Mouse (Mus musculus): ENCODE data around the gene Vipr1. TPM values are rescaled to one million over a fixed set of nuclear protein-coding genes. Genes with fewer than 3 reads are reported as not detected.

Gene Vipr1
- polyA plus RNA-seq, 1 experiment, result not detected

GRCm38 (mm10) chr9:121718070-121718705 is 75.7 kb downstream of the Vipr1 start:
- Histone ChIP-seq H3K36me3 (ENCODE audit: control insufficient read depth) (peaks cover 19% of the 10 kb centered on the region), H3K4me3 (replicated peaks) (peak overlapping the region; percentile 72), H3K9me3 (ENCODE audit: control insufficient read depth, low read length) (peaks cover 2% of the 10 kb centered on the region; the same call in 1 of the 2 replicates), H3K27me3 (ENCODE audit: control insufficient read depth) (no peaks in the 10 kb centered on the region), H3K4me1 (ENCODE audit: control insufficient read depth) (peaks cover 40% of the 10 kb centered on the region)
- TF ChIP-seq TAL1 (IDR thresholded peaks at IDR 0.05; ENCODE audit: low read length) (no peak), GATA1 (IDR thresholded peaks at IDR 0.05; ENCODE audit: low read length) (no peak)

GRCm38 (mm10) chr9:121718792-121719318 is 76.3 kb downstream of the Vipr1 start, which contains the start of gene Nktr:
Gene Nktr, plus strand, starts transcription at chr9:121719169.
- Histone ChIP-seq H3K4me1 (ENCODE audit: control insufficient read depth) (peaks cover 42% of the 10 kb centered on the region), H3K27me3 (ENCODE audit: control insufficient read depth) (no peaks in the 10 kb centered on the region), H3K9me3 (ENCODE audit: control insufficient read depth, low read length) (peaks cover 2% of the 10 kb centered on the region; the same call in 1 of the 2 replicates), H3K4me3 (replicated peaks) (peak within 1 kb of the TSS; percentile 72), H3K36me3 (ENCODE audit: control insufficient read depth) (peaks cover 15% of the 10 kb centered on the region)
- TF ChIP-seq TAL1 (IDR thresholded peaks at IDR 0.05; ENCODE audit: low read length), result no peak
- TF ChIP-seq GATA1 (IDR thresholded peaks at IDR 0.05; ENCODE audit: low read length), result no peak

GRCm38 (mm10) chr9:121719347-121720331 is 77.1 kb downstream of the Vipr1 start:
- Histone ChIP-seq H3K36me3 (ENCODE audit: control insufficient read depth) (peaks cover 16% of the 10 kb centered on the region), H3K4me1 (ENCODE audit: control insufficient read depth) (peaks cover 42% of the 10 kb centered on the region), H3K4me3 (replicated peaks) (peak overlapping the region; percentile 72), H3K27me3 (ENCODE audit: control insufficient read depth) (no peaks in the 10 kb centered on the region), H3K9me3 (ENCODE audit: control insufficient read depth, low read length) (peaks cover 2% of the 10 kb centered on the region; the same call in 1 of the 2 replicates)
- TF ChIP-seq TAL1 (IDR thresholded peaks at IDR 0.05; ENCODE audit: low read length) (no peak), GATA1 (IDR thresholded peaks at IDR 0.05; ENCODE audit: low read length) (no peak)

Other genes starting within 250 kb of the Vipr1 start
- not detected in 2 replicates for gene Cck, start 147.0 kb upstream of the Vipr1 start, polyA plus RNA-seq (2012)
- not detected in 2 replicates for gene Lyzl4, start 620 bp upstream of the Vipr1 start, polyA plus RNA-seq (2012)
- 0.28 and 0.31 TPM in 2 replicates for gene Sec22c, start 62.8 kb downstream of the Vipr1 start, polyA plus RNA-seq (2012)
- 1.8 and 3.0 TPM in 2 replicates for gene Ss18l2, start 67.6 kb downstream of the Vipr1 start, polyA plus RNA-seq (2012)
- gene Nktr, start 76.5 kb downstream of the Vipr1 start, polyA plus RNA-seq (2012), result 1.1 and 1.8 TPM in 2 replicates
- 0.03 and 0.04 TPM in 2 replicates for gene Zfp651, start 116.6 kb downstream of the Vipr1 start, polyA plus RNA-seq (2012)
- not detected in 2 replicates for gene Klhl40, start 134.9 kb downstream of the Vipr1 start, polyA plus RNA-seq (2012)
- not detected in 2 replicates for gene Hhatl, start 149.8 kb downstream of the Vipr1 start, polyA plus RNA-seq (2012)
- not detected in 2 replicates for gene Ccdc13, start 196.7 kb downstream of the Vipr1 start, polyA plus RNA-seq (2012)
- 3.0 and 3.7 TPM in 2 replicates for gene Higd1a, start 215.6 kb downstream of the Vipr1 start, polyA plus RNA-seq (2012)

All from erythroblast, embryonic 14.5 days (primary cell).